11 mouse cellular contexts compared by ENCODE assay signal in genomic region chr5:104472371-104472770, GRCm38 (mm10). TPM values are rescaled to one million over a fixed set of nuclear protein-coding genes. Genes with fewer than 3 reads are reported as not detected.
A peak's percentile ranks its signal among the peaks of the same experiment; 100 is the strongest.
DNase-seq lines count a peak whose midpoint lies in the region; ATAC-seq and TF ChIP-seq lines count a peak whose summit lies in the region.
"Had no signal": no experiment of that assay in that cellular context is flagged by ENCODE, and none has a peak within 500 bp of the region (broad histone marks: within the 10 kb centered on the region; RNA-seq: fewer than 3 reads in every experiment).

No protein-coding gene starts in this region.

- H3K36me3 ChIP-seq in kidney, postnatal 0 days (ENCODE audit: insufficient read depth, low read length) = peaks cover 31% of the 10 kb centered on the region
- peaks cover 55% of the 10 kb centered on the region for H3K36me3 ChIP-seq in kidney, embryonic 15.5 days
- H3K36me3 ChIP-seq in forebrain, embryonic 14.5 days (ENCODE audit: control insufficient read depth, insufficient read depth, low read length) = peaks cover 39% of the 10 kb centered on the region
- H3K36me3 ChIP-seq: G1E had no signal

- H3K4me3 ChIP-seq in kidney, postnatal 0 days (replicated peaks; ENCODE audit: low read depth, low read length) = no peak overlapping the region
- no peak overlapping the region for H3K4me3 ChIP-seq in kidney, embryonic 15.5 days (replicated peaks)
- H3K4me3 ChIP-seq in forebrain, embryonic 14.5 days (ENCODE audit: low read depth, low read length) = no peak overlapping the region
- H3K4me3 ChIP-seq: limb, embryonic 13.5 days had no signal

- H3K27ac ChIP-seq in kidney, postnatal 0 days = no peak overlapping the region
- no peak overlapping the region for H3K27ac ChIP-seq in kidney, embryonic 15.5 days
- no peak overlapping the region for H3K27ac ChIP-seq in forebrain, embryonic 14.5 days (ENCODE audit: low read depth, low read length)
- H3K27ac ChIP-seq: limb, embryonic 13.5 days had no signal

- peak; percentile 26 for DNase-seq in embryo, embryonic 11 days
- DNase-seq in embryo, embryonic 10.5 days (ENCODE audit: low spot score) = no peak
- DNase-seq in kidney, postnatal 0 days (ENCODE audit: low spot score) = peak; percentile 9
- peak; percentile 50 for DNase-seq in 3T3-L1 (ENCODE audit: low read depth, low spot score)
- peak; percentile 67 for DNase-seq in ZHBTc4 (ENCODE audit: low read depth, low spot score)
- no peak for DNase-seq in T-cell, adult 2 months (ENCODE audit: low spot score)
- no peak for DNase-seq in forebrain, embryonic 14.5 days (ENCODE audit: low spot score)

- no peaks in the 10 kb centered on the region for H3K27me3 ChIP-seq in kidney, postnatal 0 days (ENCODE audit: insufficient read depth, low read length)
- no peaks in the 10 kb centered on the region for H3K27me3 ChIP-seq in kidney, embryonic 15.5 days
- no peaks in the 10 kb centered on the region for H3K27me3 ChIP-seq in forebrain, embryonic 14.5 days (replicated peaks; ENCODE audit: control insufficient read depth, insufficient read depth, low read length)
- H3K27me3 ChIP-seq: limb, embryonic 13.5 days had no signal

- WGBS in kidney, postnatal 0 days = 95% methylated on average over 8 of the region's 8 CpGs
- WGBS in kidney, embryonic 15.5 days = 96% methylated on average over 8 of the region's 8 CpGs
- WGBS in forebrain, embryonic 14.5 days = 96% methylated on average over 8 of the region's 8 CpGs

- no peak overlapping the region for H3K4me2 ChIP-seq in kidney, postnatal 0 days (ENCODE audit: low read length)
- no peak overlapping the region for H3K4me2 ChIP-seq in kidney, embryonic 15.5 days
- no peak overlapping the region for H3K4me2 ChIP-seq in forebrain, embryonic 14.5 days (ENCODE audit: low read length)
- H3K4me2 ChIP-seq: limb, embryonic 13.5 days had no signal

- no peaks in the 10 kb centered on the region for H3K4me1 ChIP-seq in kidney, postnatal 0 days (replicated peaks; ENCODE audit: insufficient read depth, low read length)
- no peaks in the 10 kb centered on the region for H3K4me1 ChIP-seq in kidney, embryonic 15.5 days
- no peaks in the 10 kb centered on the region for H3K4me1 ChIP-seq in forebrain, embryonic 14.5 days (ENCODE audit: control insufficient read depth, insufficient read depth, low read length)
- H3K4me1 ChIP-seq: limb, embryonic 13.5 days had no signal

- H3K9ac ChIP-seq in kidney, postnatal 0 days (ENCODE audit: low read depth, low read length) = no peak overlapping the region
- H3K9ac ChIP-seq in kidney, embryonic 15.5 days = no peak overlapping the region
- no peak overlapping the region for H3K9ac ChIP-seq in forebrain, embryonic 14.5 days (ENCODE audit: low read length)
- H3K9ac ChIP-seq: limb, embryonic 13.5 days had no signal

- no peak for ATAC-seq in kidney, postnatal 0 days (replicated peaks; ENCODE audit: low FRiP score, low read depth)
- no peak for ATAC-seq in kidney, embryonic 15.5 days (replicated peaks; ENCODE audit: low FRiP score)
- ATAC-seq in forebrain, embryonic 14.5 days = no peak
- ATAC-seq: inflammation-experienced regulatory T-cells, adult 6 months had no signal

- no peaks in the 10 kb centered on the region for H3K9me3 ChIP-seq in kidney, postnatal 0 days (replicated peaks; ENCODE audit: low read length)
- no peaks in the 10 kb centered on the region for H3K9me3 ChIP-seq in kidney, embryonic 15.5 days (replicated peaks)
- H3K9me3 ChIP-seq in forebrain, embryonic 14.5 days (replicated peaks; ENCODE audit: control insufficient read depth, low read length) = no peaks in the 10 kb centered on the region
- H3K9me3 ChIP-seq: limb, embryonic 13.5 days had no signal

- peak; percentile 44; the same call in 1 of the 2 replicates for TF ChIP-seq CTCF in kidney, postnatal 0 days (IDR thresholded peaks at IDR 0.05; ENCODE audit: low read depth)

RNA-seq across cellular contexts. Expression of gene Pkd2, which starts 13.1 kb away (rescaled TPM):
- 16.9 and 17.4 TPM in 2 replicates for polyA plus RNA-seq in kidney, postnatal 0 days (2015; fragmentation: Nextera tagmentation; extraction: Ambion mirVana)
- 16.5 and 18.5 TPM in 2 replicates for polyA plus RNA-seq in kidney, embryonic 15.5 days (2015; fragmentation: Nextera tagmentation; extraction: Ambion mirVana)
- polyA plus RNA-seq in forebrain, embryonic 14.5 days (2014; fragmentation: Nextera tagmentation; extraction: Ambion mirVana) = 6.3 and 7.3 TPM in 2 replicates
- polyA plus RNA-seq: G1E had no signal

RNA-seq across cellular contexts. Expression of gene BC005561, which starts 35.8 kb away (rescaled TPM):
- 9.8 TPM in 2 replicates for polyA plus RNA-seq in kidney, postnatal 0 days (2015; fragmentation: Nextera tagmentation; extraction: Ambion mirVana)
- polyA plus RNA-seq in kidney, embryonic 15.5 days (2015; fragmentation: Nextera tagmentation; extraction: Ambion mirVana) = 12.3 and 12.7 TPM in 2 replicates
- 9.6 and 10.6 TPM in 2 replicates for polyA plus RNA-seq in forebrain, embryonic 14.5 days (2014; fragmentation: Nextera tagmentation; extraction: Ambion mirVana)

RNA-seq across cellular contexts. Expression of gene Spp1, which starts 37.5 kb away (rescaled TPM):
- polyA plus RNA-seq in kidney, postnatal 0 days (2015; fragmentation: Nextera tagmentation; extraction: Ambion mirVana) = 1,587 and 1,767 TPM in 2 replicates
- 64.9 and 527 TPM in 2 replicates for polyA plus RNA-seq in kidney, embryonic 15.5 days (2015; fragmentation: Nextera tagmentation; extraction: Ambion mirVana)
- polyA plus RNA-seq in forebrain, embryonic 14.5 days (2014; fragmentation: Nextera tagmentation; extraction: Ambion mirVana) = 11.6 and 17.0 TPM in 2 replicates
- polyA plus RNA-seq: G1E had no signal

Comparison
In these comparisons a context has a peak if more than half of its experiments do, and no peak if none do; other contexts are left out.
1. DNase-seq: peak in embryo, embryonic 11 days (single experiment), kidney, postnatal 0 days (single experiment), 3T3-L1 (single experiment) and ZHBTc4 (single experiment); none in embryo, embryonic 10.5 days (single experiment), T-cell, adult 2 months (single experiment) and forebrain, embryonic 14.5 days (single experiment).